Mouse (Mus musculus) macrophage (primary cell): ENCODE data around the gene Nepn. TPM values are rescaled to one million over a fixed set of nuclear protein-coding genes. Genes with fewer than 3 reads are reported as not detected.

Source experiments
- H3K27ac ChIP-seq: fragments of 350-480 bp; formaldehyde crosslinking; 2 replicates; pipeline ENCODE4 v1.9.0; 2021
- H3K36me3 ChIP-seq: fragments of 350-480 bp; formaldehyde crosslinking; 2 replicates; pipeline ENCODE4 v1.9.0; 2021; ENCODE audit errors: inconsistent target
- H3K4me3 ChIP-seq: fragments of 350-480 bp; formaldehyde crosslinking; 2 replicates; pipeline ENCODE4 v1.9.0; 2021; ENCODE audit errors: inconsistent target
- H3K79me2 ChIP-seq: fragments of 350-480 bp; formaldehyde crosslinking; 2 replicates; pipeline ENCODE4 v1.9.0; 2021; ENCODE audit errors: inconsistent target
- WGBS: methylation state at CpG from one replicate; pipeline ENCODE4 v1.1.7; 2026; ENCODE audit warnings: inconsistent platforms; ENCODE audit not compliant: missing documents; 5-methylcytosine and 5-hydroxymethylcytosine counted together
- polyA plus RNA-seq: library from polyadenylated mRNA; stranded (reverse); fragments of 250-400 nt; gene quantifications from 3 replicates; pipeline ENCODE4 v1.2.4, GENCODE M21; 2018; ENCODE audit warnings: inconsistent platforms

Gene Nepn
- polyA plus RNA-seq, 1 experiment from 2014 or later: not detected

DNA sequence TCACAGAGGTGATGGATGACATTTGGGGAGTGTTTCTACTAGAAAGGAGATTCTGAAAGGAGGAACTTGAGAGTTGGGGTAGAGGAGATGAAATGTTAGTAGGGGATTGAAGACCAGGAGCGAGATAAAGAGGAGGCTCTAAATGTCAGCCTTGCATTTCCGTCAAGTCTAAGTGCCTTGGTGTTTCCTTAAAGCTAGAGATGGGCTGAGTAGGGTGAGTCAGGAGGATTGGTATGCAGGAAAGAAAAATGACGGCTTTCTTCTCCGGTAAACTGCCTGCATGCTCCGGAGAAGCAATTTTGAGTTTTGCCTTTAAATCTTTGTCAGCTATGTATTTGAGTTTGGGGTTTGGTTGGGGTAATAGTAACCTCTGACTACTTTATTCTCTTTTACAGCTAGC lies 30.2 kb downstream of the Nepn start:
- Histone ChIP-seq H3K79me2 (peaks cover 61% of the 10 kb centered on the region), H3K36me3 (no peaks in the 10 kb centered on the region), H3K27ac (peak overlapping the region; percentile 70), H3K4me3 (peak overlapping the region; percentile 79)
- 54% methylated on average over 5 of the region's 5 CpGs for WGBS

DNA sequence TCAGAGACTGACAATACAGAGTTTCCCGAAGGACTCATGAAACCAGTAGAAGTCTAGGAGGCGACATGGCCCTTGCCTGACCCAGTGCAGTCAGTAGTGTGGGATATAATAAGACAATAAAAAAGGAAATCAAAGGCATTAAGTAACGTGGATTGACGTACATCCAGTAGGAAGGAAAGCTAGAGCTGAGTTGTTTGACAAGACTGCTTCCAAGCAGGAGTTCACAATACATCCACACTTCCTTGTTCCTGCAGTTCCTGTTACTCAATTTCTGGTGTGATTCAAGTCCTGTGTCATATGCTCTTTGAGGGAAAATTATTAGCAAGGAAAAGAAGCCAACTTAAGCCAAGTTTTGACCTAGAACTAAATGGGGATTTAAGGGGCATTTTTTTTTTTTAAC lies 30.6 kb downstream of the Nepn start:
- peak overlapping the region; percentile 70 for H3K27ac ChIP-seq

DNA sequence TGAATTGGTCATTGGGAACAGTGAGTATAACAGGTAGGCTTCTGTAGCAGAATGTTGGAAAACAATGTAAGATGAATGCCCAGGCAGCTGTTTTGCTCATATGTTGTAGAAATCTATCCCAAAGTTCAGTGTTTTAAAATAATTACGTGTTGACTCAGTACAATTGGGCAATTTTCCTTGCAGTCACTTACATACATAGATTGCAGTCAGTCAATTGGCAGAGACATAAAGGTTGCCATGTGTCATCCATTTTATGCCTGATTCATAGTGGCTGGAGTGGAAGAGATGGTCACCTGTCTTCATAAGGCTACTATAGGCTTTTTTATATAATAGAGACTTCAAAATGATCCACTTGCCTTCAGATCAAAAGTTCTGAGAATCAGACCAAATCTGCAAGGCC lies 31.8 kb downstream of the Nepn start:
- Histone ChIP-seq H3K4me3 (no peak overlapping the region), H3K36me3 (no peaks in the 10 kb centered on the region), H3K79me2 (peaks cover 77% of the 10 kb centered on the region), H3K27ac (peak overlapping the region; percentile 70; the same call in 1 of the 2 replicates)
- WGBS: 73% methylated on average over 1 of the region's 1 CpGs

More for the DNA sequence above, 30.6 kb downstream of the Nepn start:
- 53% methylated on average over 3 of the region's 4 CpGs for WGBS
- Histone ChIP-seq H3K36me3 (no peaks in the 10 kb centered on the region), H3K79me2 (peaks cover 66% of the 10 kb centered on the region), H3K4me3 (peak overlapping the region; percentile 79)

DNA sequence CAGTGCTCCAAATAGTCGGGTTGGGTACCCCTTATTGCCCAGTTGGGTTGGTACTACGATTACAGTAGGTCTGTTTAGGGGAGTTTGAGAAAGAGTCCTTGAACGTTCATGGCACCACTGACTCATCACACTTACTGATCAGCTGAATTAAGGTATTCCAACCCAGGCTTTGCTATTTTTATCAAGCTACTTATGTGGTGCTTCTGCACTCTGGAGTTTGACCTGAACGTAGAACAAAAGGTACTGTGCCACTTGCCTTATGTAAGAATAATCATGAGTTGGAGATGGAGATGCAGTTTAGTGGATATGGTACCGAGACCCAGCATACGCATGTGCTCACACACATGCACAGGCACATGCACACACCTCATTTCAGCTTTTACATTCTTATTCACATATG lies 32.9 kb downstream of the Nepn start:
- Histone ChIP-seq H3K79me2 (peaks cover 89% of the 10 kb centered on the region), H3K36me3 (no peaks in the 10 kb centered on the region), H3K27ac (no peak overlapping the region), H3K4me3 (no peak overlapping the region)
- 89% methylated on average over 6 of the region's 6 CpGs for WGBS

DNA sequence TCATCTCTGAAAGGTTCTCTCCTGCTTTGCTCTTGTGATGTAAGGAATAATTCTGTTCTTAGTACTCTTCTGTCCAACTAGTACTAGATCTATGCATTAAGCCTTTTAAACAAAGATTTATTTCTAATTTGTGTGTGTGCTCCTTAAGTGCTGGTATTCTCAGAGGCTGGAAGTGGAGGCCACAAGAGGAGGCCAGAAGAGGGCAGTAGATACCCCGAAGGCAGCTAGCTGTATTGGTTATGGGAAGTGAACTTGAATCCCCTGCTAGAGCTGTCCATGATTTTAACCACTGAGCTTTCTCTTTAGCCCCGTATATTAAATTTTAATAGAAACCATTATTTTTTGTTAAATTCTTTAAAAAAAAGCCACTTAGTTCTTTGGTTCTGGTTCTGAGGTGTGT lies 34.3 kb downstream of the Nepn start:
- no peak overlapping the region for H3K27ac ChIP-seq
- H3K36me3 ChIP-seq: no peaks in the 10 kb centered on the region
- no peak overlapping the region for H3K4me3 ChIP-seq
- WGBS: 69% methylated on average over 2 of the region's 2 CpGs
- peaks cover 100% of the 10 kb centered on the region for H3K79me2 ChIP-seq

DNA sequence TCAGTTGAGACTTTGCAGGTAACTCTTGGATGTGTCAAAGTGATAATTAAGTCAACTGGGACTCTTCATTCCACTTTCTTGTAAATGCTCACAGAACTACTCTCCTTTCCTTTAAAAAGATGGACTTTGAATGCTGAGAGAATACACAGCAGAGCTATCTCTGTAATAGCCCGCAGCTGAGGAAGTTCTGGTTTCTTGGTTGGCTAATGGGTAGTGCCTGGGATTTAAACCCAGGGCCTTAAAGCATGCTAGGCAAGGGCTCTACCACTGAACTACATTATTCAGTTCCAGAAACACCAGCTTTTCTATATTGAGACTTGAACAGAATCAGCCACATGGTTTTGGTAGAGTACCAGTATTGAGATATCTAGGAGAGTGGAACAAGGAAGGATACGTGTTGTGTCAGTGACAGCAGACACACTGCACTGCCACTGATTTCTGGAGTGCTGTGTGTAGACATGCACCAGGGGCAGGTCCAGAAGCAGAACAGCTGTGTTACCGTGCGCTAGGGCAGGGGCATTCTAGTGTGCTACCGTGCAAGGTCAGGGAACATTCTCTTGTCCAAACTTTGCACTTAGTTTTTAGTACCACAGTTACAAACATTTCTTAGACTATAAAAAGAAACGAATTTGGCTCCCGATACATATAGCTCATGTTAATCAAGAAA lies 37.7 kb downstream of the Nepn start:
- Histone ChIP-seq H3K27ac (no peak overlapping the region), H3K36me3 (peaks cover 18% of the 10 kb centered on the region), H3K79me2 (peaks cover 97% of the 10 kb centered on the region), H3K4me3 (no peak overlapping the region)
- 92% methylated on average over 7 of the region's 7 CpGs for WGBS

DNA sequence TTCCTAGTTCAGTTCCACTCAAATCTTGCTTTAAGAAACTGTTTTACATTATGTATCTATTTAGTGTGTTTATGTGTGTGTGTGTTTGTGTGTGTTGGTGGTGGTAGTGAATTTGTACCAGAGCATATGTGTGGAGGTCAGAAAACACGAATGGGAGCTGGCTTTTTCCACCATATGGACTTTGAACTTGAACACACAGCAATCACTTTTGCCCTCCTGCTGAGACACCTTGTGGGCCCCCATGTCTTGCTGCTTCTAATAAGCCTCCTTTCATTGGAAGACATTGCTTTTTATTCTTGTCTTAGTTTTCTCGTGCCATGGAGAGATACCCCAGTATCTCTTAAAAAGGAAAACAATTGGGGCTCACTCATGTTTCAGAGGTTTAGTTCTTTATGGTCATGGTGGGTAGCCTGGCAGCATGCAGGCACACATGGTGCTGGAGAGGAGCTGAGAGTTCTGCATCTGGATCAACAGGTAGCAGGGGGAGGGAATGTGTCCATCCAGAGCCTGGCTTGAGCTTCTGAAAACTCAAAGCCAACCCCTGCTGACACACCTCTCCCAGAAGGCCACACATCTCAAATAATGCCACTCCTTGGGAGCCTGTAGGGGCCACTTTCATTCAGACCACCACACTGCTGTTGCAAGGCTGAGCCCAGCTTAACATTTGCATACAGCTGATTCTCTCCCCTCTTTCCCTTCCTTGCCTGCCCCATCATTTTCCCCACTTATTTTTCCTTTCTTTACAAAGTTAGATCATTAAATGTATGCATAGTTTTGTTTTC lies 39.1 kb downstream of the Nepn start:
- peaks cover 83% of the 10 kb centered on the region for H3K79me2 ChIP-seq
- 94% methylated on average over 2 of the region's 2 CpGs for WGBS
- H3K4me3 ChIP-seq: no peak overlapping the region
- peaks cover 24% of the 10 kb centered on the region for H3K36me3 ChIP-seq
- H3K27ac ChIP-seq: no peak overlapping the region

DNA sequence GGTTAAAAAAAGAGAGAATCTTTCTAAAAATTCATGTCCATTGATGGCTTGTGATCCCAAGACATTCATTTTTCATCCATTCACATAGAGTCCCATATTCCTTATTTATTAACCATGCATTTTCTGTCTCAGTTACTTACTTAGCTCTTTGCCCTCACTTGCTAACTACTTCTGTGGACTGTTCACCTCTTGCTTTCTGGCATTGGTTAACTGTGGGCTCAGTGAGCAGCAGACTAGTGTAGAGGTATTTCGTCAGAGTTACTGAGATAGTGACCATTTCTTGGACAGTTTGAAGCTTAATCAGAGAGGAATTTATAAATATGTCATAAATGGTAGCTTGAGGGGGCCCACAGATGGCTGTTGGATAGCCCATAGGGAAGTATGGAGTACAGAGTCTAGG lies 42.2 kb downstream of the Nepn start:
- Histone ChIP-seq H3K27ac (no peak overlapping the region), H3K4me3 (no peak overlapping the region), H3K36me3 (peaks cover 49% of the 10 kb centered on the region), H3K79me2 (peaks cover 52% of the 10 kb centered on the region)
- WGBS: 100% methylated on average over 1 of the region's 1 CpGs

DNA sequence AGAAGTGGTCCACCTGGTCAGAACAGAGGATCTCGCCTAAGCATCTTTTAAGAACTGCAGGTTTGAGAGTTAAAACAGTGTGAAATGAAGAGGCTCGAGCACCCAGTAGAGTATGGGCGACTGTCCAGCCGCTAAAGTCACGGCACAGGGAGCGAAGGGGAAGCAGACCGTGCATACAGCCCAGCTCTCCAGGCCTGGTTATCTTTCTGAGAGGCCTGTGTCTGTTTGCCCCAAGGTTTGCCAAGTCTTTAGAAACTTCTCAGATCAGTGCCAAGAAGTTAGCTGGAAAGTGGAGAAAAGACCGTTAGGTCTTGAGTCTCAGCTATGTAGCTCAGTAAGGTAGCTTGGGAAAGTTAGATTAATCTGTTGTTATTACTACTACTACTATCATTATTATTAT lies 46.1 kb downstream of the Nepn start:
- Histone ChIP-seq H3K27ac (no peak overlapping the region), H3K4me3 (no peak overlapping the region), H3K36me3 (peaks cover 69% of the 10 kb centered on the region), H3K79me2 (peaks cover 13% of the 10 kb centered on the region; the same call in 1 of the 2 replicates)
- WGBS: 94% methylated on average over 8 of the region's 8 CpGs

Other genes with a start within 250 kb of the Nepn start
- gene Ros1, start 193.7 kb upstream of the Nepn start, polyA plus RNA-seq: not detected in 3 replicates
- gene Dcbld1, start 155.4 kb upstream of the Nepn start, polyA plus RNA-seq: 0.07 to 0.20 TPM in 2 of 3 replicates, not detected in the other
- not detected in 3 replicates for gene Gm26741, start 30.2 kb upstream of the Nepn start, polyA plus RNA-seq
- 14.8 to 20.4 TPM (median 19.9 TPM) in 3 replicates for gene Gopc, start 6.8 kb upstream of the Nepn start, polyA plus RNA-seq
- 44.4 to 79.7 TPM (median 58.4 TPM) in 3 replicates for gene Nus1, start 28.6 kb downstream of the Nepn start, polyA plus RNA-seq